Mouse (Mus musculus): ENCODE measurements around the gene Psme3.

DNA sequence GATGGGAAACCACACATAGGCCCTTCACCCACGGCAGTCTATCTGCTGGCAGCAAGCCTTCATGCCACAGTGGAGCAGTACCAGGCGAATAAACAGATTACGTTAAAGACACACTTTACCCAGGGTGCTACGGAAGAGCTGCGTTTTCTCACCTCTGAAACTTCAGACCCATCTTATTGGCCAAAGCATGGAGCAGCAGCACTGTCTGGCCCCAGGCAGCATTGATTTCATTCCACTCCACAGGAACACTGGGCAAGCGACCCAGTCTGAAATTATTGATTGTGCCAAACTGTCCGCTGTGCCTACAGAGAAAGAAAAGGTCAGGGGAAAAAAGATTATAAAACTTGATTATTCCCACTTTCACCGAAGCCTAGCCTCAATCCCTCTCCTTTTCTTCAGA, 24.8 kb upstream of the Psme3 start:
- no peak for TF ChIP-seq E2F4 (IDR thresholded peaks at IDR 0.05; ENCODE audit: insufficient read depth)
- TF ChIP-seq POLR2A (IDR thresholded peaks at IDR 0.05; ENCODE audit: insufficient read length, low read depth) = no peak
- TF ChIP-seq CEBPB (IDR thresholded peaks at IDR 0.05; ENCODE audit: insufficient read depth, poor library complexity, severe bottlenecking) = no peak
- no peak for TF ChIP-seq MYOD1 (IDR thresholded peaks at IDR 0.05; ENCODE audit: control insufficient read depth in 1 of 3, insufficient read length in 2 of 3, low read depth in 2 of 3)
- no peak for TF ChIP-seq REST (IDR thresholded peaks at IDR 0.05; ENCODE audit: insufficient read depth, insufficient read length)
- TF ChIP-seq USF1 (IDR thresholded peaks at IDR 0.05; ENCODE audit: low read depth) = no peak
